Mouse (Mus musculus): ENCODE measurements at regions not wholly inside any gene's neighbourhood (a gene's known extent, or its start where the extent isn't known, plus 50 kb on each side); places are given as distances from the start of the nearest gene placed in this dataset.

DNA sequence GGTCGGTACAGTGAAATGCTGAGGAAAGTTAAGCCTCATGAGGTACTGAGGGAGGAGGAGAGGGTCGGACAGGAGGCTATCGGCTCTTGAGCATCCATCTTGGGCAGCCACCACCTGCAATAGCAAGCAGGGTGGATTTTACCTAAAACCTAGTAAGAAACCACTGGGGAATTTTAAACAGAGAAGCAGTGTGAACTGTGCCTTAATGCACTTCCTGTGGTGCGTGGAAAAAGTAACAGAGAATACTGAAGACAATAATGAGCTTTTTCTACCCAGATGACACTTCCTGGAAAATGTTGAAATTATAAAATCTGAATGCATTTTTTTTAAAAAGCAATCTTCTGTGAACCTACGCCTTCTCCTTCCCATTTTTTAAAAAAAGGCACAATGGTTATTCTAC, 67.1 kb upstream of the Sash1 start:
- no peak for DNase-seq (ENCODE audit: low spot score)

DNA sequence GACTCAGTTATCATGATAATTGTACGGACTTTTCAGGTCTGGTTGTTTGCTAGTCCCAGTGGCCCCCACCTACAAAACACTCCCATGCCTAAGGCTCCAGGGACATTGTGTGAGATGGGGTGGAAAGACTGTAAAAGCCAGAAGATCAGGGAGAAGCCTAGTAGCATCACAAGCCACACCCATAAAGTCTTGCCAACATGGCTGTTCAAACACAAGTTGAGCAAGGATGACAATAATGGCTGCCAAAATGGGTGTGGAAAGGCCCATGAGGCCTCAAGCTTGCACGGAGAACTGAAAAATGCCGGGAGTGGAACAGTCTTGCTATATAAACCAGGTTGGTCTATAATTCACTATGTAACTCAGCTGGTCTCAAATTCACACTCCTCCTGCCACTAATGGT, 66.1 kb upstream of the Sash1 start:
- peak; percentile 78 for DNase-seq (ENCODE audit: low spot score)

DNA sequence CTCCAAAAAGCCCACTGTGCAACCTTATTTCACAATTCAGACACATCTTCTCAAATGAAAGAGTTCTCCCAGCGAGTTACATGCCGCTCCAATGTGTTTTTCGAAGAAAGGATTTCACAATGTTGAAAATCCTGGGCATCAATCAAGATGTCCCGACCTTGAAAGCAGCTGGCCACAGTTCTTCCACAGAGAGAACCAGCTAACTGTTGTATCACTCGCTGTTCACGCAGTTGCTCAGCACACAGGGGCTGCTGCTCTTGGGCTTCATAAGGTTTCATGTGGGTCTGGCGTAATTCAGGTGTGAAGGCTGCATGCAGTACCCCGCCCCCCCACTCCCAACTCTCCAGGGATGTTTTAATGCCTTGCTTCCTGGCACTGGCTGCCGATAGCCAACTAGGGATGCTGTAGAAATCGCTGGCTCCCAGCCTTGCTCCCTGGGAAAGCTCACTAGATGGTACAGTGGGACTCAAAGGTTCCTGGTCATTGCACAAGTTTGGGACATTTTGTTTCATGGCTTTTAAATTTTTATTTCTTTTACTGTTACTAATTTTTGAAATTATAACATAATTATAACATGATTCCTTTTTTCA, 65.5 kb upstream of the Sash1 start:
- peak; percentile 34 for DNase-seq (ENCODE audit: low spot score)

DNA sequence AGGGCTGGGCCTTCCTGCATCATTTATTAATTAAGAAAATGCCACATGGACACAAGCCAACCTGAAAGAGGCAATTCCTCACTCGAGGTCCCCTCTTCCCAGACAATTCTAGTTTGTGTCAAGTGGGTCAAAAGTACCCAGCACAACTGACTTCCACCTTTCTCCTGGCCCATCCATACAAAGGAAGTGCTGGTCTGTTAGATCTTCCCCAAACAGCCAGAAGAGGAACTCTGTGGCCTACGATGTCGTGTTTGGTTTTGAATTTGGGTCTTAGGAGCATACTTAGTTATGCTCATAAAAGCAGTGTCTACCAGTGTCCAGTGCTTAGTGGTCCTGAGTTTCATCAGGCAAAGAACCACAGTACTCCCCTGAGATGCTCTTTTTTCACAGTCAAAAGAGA, 62.4 kb upstream of the Sash1 start:
- DNase-seq (ENCODE audit: low spot score): no peak

DNA sequence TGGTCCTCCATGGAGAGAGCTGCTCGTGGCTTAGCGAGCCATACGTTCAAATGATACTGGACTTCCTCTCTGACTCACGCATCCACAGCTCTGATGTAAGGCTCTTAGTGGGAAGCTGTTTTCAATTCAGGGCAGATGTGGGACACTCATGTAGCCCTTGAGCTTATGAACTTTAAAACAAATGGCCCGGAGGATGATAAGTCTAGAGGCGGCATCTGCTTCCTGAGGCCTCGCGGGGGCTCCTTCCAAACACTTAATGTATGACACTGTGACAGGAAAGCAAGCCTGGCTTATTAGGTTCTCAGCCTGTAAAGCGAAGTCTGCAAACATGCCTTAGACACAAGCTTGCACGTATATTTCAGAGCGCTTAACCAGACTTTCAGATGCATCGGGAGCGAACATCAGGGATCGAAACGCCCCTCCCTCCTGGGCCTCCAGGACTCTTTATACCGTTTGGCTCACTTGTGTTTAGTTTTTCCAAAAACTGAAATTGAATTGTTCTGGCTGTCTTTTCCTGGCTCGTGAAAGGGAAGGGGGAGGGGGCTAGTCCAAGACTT, 59.4 kb upstream of the Sash1 start:
- no peak for DNase-seq (ENCODE audit: low spot score)

DNA sequence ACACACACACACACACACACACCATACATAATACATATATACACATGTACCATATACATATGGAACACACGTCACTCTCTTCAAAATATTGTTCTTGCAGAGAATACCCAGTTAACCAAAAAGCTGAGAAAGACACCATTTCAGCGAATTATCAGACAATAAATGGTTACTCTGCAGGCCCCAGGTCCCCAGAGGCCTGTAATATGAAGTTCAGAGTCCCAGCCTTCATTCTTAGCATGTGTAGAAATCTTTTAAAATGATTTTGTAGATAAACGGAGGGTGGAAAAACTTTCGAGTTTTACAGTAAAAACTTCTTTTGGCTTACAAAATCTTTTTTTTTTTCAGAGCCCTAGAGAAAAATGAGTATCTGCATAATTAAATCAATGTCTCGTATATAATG, 58.7 kb upstream of the Sash1 start:
- no peak for DNase-seq (ENCODE audit: low spot score)

DNA sequence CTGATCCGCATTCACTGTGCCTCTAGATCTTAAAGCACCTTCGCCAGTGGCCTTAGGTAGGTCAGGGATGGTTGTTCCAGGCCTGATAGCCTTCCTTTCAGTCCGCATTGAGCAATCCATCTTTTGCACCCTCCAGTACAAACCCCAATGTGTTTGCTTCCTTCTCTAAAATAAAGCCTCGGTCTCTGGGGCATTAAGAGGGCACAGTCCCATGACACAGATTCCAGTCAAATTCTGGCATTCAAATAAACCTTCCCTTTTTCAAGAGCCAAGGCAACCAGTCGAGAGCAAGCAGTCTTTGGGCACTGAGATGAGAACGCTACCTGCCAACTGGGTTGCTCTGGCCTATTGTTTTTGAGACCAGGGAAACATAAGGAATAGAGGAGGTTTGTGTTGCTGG, 57.8 kb upstream of the Sash1 start:
- DNase-seq (ENCODE audit: low spot score): no peak

DNA sequence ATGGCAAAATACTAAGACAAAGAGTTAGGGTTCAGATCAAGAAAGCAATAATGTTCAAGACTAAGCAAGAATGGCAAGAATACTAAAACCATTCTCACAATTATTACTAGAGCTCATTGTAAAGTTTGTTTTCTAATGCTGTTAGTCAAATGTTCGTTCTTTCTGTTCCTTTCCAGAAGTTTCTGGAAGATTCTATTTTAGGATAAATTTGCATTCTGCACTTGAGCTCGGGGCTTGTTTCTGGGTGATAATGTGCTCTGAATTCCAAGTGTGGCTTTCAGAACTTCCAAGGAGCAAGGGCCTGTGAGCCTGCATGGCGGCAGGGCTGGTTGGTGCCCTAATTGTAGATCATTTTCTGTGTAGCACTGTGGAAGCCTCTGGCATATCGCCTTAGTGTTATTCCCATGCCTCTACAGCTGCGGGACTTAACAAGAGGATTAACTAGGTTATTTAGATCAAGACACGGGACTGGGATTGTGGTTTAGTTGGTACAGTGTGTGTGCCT, 57.1 kb upstream of the Sash1 start:
- no peak for DNase-seq (ENCODE audit: low spot score)

DNA sequence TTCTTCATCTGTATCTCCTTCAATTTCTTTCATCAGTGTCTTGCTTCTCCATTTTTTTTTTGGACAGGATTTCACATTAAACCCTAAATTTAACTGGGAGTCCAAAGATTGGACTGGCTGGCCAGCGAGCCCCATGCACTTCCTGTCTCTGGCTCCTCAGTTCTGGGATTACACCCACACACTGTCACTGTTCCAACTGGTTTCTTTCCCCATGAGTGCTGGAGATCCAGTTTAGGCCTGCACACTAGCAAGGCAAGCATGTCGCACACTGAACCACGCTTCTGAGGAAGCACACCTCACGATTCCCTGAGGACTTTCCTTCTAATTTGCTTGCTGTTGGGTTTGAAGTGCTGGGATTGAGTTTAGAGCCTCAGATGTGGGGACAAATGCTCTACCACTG, 50.5 kb upstream of the Sash1 start:
- peak; percentile 40 for DNase-seq (ENCODE audit: low spot score)
